In genomic region chr5:90785659-90786588, GRCm38 (mm10) we compare ENCODE assay signal across 10 mouse cellular contexts. TPM values are rescaled to one million over a fixed set of nuclear protein-coding genes. Genes with fewer than 3 reads are reported as not detected.
DNase-seq lines count a peak whose midpoint lies in the region; ATAC-seq and TF ChIP-seq lines count a peak whose summit lies in the region.
"Had no signal": no experiment of that assay in that cellular context is flagged by ENCODE, and none has a peak within 500 bp of the region (broad histone marks: within the 10 kb centered on the region; RNA-seq: fewer than 3 reads in every experiment).

Gene Cxcl3, plus strand, starts transcription at chr5:90786103.

- H3K36me3 ChIP-seq in forebrain, embryonic 16.5 days (ENCODE audit: control insufficient read depth, insufficient read depth), result no peaks in the 10 kb centered on the region
- no peaks in the 10 kb centered on the region for H3K36me3 ChIP-seq in lung, postnatal 0 days (ENCODE audit: insufficient read depth, low read length)

- H3K4me2 ChIP-seq in forebrain, embryonic 16.5 days (ENCODE audit: low read length), result peak within 1 kb of the TSS; percentile 57
- H3K4me2 ChIP-seq in lung, postnatal 0 days (replicated peaks; ENCODE audit: low read depth, low read length), result peak within 1 kb of the TSS; percentile 53

- peak within 1 kb of the TSS; percentile 30 for H3K9ac ChIP-seq in forebrain, embryonic 16.5 days (replicated peaks; ENCODE audit: low read depth, low read length)
- no peak within 1 kb of the TSS for H3K9ac ChIP-seq in lung, postnatal 0 days (replicated peaks; ENCODE audit: low read depth)

- ATAC-seq in forebrain, embryonic 16.5 days, result peak; percentile 83
- ATAC-seq in lung, postnatal 0 days, result peak; percentile 53

- H3K27ac ChIP-seq in forebrain, embryonic 16.5 days (ENCODE audit: low read length), result no peak within 1 kb of the TSS
- H3K27ac ChIP-seq in lung, postnatal 0 days (ENCODE audit: low read length), result no peak within 1 kb of the TSS

- 14% methylated on average over 26 of the region's 26 CpGs for WGBS in forebrain, embryonic 16.5 days
- WGBS in lung, postnatal 0 days, result 16% methylated on average over 24 of the region's 26 CpGs

- no peaks in the 10 kb centered on the region for H3K9me3 ChIP-seq in forebrain, embryonic 16.5 days (ENCODE audit: control insufficient read depth, low read length)
- no peaks in the 10 kb centered on the region for H3K9me3 ChIP-seq in lung, postnatal 0 days (ENCODE audit: low read length)

- peak; percentile 22 for DNase-seq in adrenal gland, adult 2 months
- DNase-seq in adrenal gland, adult 8-10 months, result no peak
- DNase-seq in Muller cell, postnatal 12 days (ENCODE audit: inconsistent ontology term), result peak; percentile 38
- peak; percentile 79 for DNase-seq in kidney, adult 9 months
- DNase-seq in lung, postnatal 0 days (ENCODE audit: low spot score), result peak; percentile 56
- peak; percentile 73 for DNase-seq in retina, embryonic 14.5 days (ENCODE audit: low spot score)
- DNase-seq in frontal cortex, postnatal 10 days (ENCODE audit: low spot score in 2 of 2), result no peak

- TF ChIP-seq EP300 in lung, postnatal 0 days (IDR thresholded peaks at IDR 0.05), result no peak

- H3K4me3 ChIP-seq in forebrain, embryonic 16.5 days (replicated peaks; ENCODE audit: low read length), result peak within 1 kb of the TSS; percentile 34
- H3K4me3 ChIP-seq in lung, postnatal 0 days (ENCODE audit: low read depth, low read length), result peak within 1 kb of the TSS; percentile 31

- H3K27me3 ChIP-seq in forebrain, embryonic 16.5 days (replicated peaks; ENCODE audit: control insufficient read depth, insufficient read depth, low read length), result no peaks in the 10 kb centered on the region
- H3K27me3 ChIP-seq in lung, postnatal 0 days (replicated peaks; ENCODE audit: insufficient read depth, low read length), result no peaks in the 10 kb centered on the region

- peaks cover 6% of the 10 kb centered on the region for H3K4me1 ChIP-seq in forebrain, embryonic 16.5 days (replicated peaks; ENCODE audit: control insufficient read depth, insufficient read depth, low read length)
- peaks cover 9% of the 10 kb centered on the region for H3K4me1 ChIP-seq in lung, postnatal 0 days (ENCODE audit: insufficient read depth, low read depth, low read length)

- peak; percentile 60 for TF ChIP-seq CTCF in lung, postnatal 0 days (IDR thresholded peaks at IDR 0.05)

RNA-seq across cellular contexts. Expression of gene Cxcl3, which starts in this region (rescaled TPM):
- not detected for total RNA-seq in adrenal gland, adult 2 months (2021)
- polyA plus RNA-seq in adrenal gland, adult 2 months (2012; rRNA removed), result 0.10 TPM in 1 of 2 replicates, not detected in the other
- total RNA-seq in adrenal gland, adult 8-10 months (2022), result not detected
- 0.28 TPM in 1 of 2 replicates, not detected in the other for polyA plus RNA-seq in forebrain, embryonic 16.5 days (2015; fragmentation: Nextera tagmentation; extraction: Ambion mirVana)
- polyA plus RNA-seq in lung, postnatal 0 days (2015; fragmentation: Nextera tagmentation; extraction: Ambion mirVana), result 0.42 and 2.5 TPM in 2 replicates
- total RNA-seq: heart, postnatal 36 days had no signal
- polyA plus RNA-seq: C2C12 had no signal

Comparison
In these comparisons a context has a peak if more than half of its experiments do, and no peak if none do; other contexts are left out.
1. Peak in DNase-seq in adrenal gland, adult 2 months; RNA of the gene not detected or under 1 TPM.
2. Peak in ATAC-seq, H3K4me3 ChIP-seq, H3K9ac ChIP-seq and H3K4me2 ChIP-seq in forebrain, embryonic 16.5 days; RNA of the gene not detected or under 1 TPM.
3. DNase-seq: peak in Muller cell, postnatal 12 days (single experiment), kidney, adult 9 months (single experiment), lung, postnatal 0 days (single experiment) and retina, embryonic 14.5 days (single experiment); none in adrenal gland, adult 8-10 months (single experiment) and frontal cortex, postnatal 10 days (0 of 2).